Mouse (Mus musculus) duodenum, adult 2 months (tissue): ENCODE data around the gene Ifitm10. TPM values are rescaled to one million over a fixed set of nuclear protein-coding genes. Genes with fewer than 3 reads are reported as not detected.

ENCODE experiments used
- polyA plus RNA-seq: library from polyadenylated mRNA; depleted of rRNA; stranded (reverse); fragments of >200 nt; gene quantifications from 2 replicates; pipeline ENCODE4 v1.2.3, GENCODE M21; 2012; ENCODE audit warnings: low replicate concordance; rRNA removed

Gene Ifitm10
- 2.2 and 4.4 TPM in 2 replicates for polyA plus RNA-seq

GRCm38 (mm10) chr7:142373641-142374412, at the start of gene Ifitm10:
Gene Ifitm10, minus strand, starts transcription at chr7:142373753.

GRCm38 (mm10) chr7:142387419-142388148, 14.0 kb upstream of the Ifitm10 start, which contains the start of gene Ctsd:
Gene Ctsd, minus strand, starts transcription at chr7:142388038.

GRCm38 (mm10) chr7:142382567-142382966, 9.0 kb upstream of the Ifitm10 start, which contains the start of gene Gm49369:
Gene Gm49369, minus strand, starts transcription at chr7:142382667.

GRCm38 (mm10) chr7:142303249-142303648, 70.3 kb downstream of the Ifitm10 start, which contains the start of gene Krtap5-4:
Gene Krtap5-4, plus strand, starts transcription at chr7:142303549.

GRCm38 (mm10) chr7:142297018-142297417, 76.5 kb downstream of the Ifitm10 start, which contains the start of gene Krtap5-1:
Gene Krtap5-1, minus strand, starts transcription at chr7:142297118.

Other genes with a start within 250 kb of the Ifitm10 start
- not detected in 2 replicates for gene Gm39115, start 237.7 kb downstream of the Ifitm10 start, polyA plus RNA-seq
- not detected in 2 replicates for gene Gm45337, start 229.1 kb downstream of the Ifitm10 start, polyA plus RNA-seq
- gene Gm29735, start 216.6 kb downstream of the Ifitm10 start, polyA plus RNA-seq: 0.33 TPM in 1 of 2 replicates, not detected in the other
- not detected in 2 replicates for gene Gm4553, start 208.0 kb downstream of the Ifitm10 start, polyA plus RNA-seq
- gene Krtap5-2, start 197.7 kb downstream of the Ifitm10 start, polyA plus RNA-seq: not detected in 2 replicates
- gene Gm10153, start 183.4 kb downstream of the Ifitm10 start, polyA plus RNA-seq: not detected in 2 replicates
- gene Krtap5-3, start 172.4 kb downstream of the Ifitm10 start, polyA plus RNA-seq: 0.14 TPM in 1 of 2 replicates, not detected in the other
- not detected in 2 replicates for gene Gm7579, start 161.9 kb downstream of the Ifitm10 start, polyA plus RNA-seq
- gene Krtap5-5, start 143.8 kb downstream of the Ifitm10 start, polyA plus RNA-seq: 2.1 TPM in 1 of 2 replicates, not detected in the other
- gene Gm40460, start 132.7 kb downstream of the Ifitm10 start, polyA plus RNA-seq: not detected in 2 replicates
- gene Gm2431, start 115.4 kb downstream of the Ifitm10 start, polyA plus RNA-seq: not detected in 2 replicates
- gene Gm4559, start 99.4 kb downstream of the Ifitm10 start, polyA plus RNA-seq: not detected in 2 replicates
- gene Krtap5-1, start 76.6 kb downstream of the Ifitm10 start, polyA plus RNA-seq: not detected in 2 replicates
- not detected in 2 replicates for gene Krtap5-4, start 70.2 kb downstream of the Ifitm10 start, polyA plus RNA-seq
- gene Gm49369, start 8.9 kb upstream of the Ifitm10 start, polyA plus RNA-seq: not detected in 2 replicates
- gene Ctsd, start 14.3 kb upstream of the Ifitm10 start, polyA plus RNA-seq: 219 and 317 TPM in 2 replicates
- gene Syt8, start 61.1 kb upstream of the Ifitm10 start, polyA plus RNA-seq: 1.8 and 119 TPM in 2 replicates
- gene Tnni2, start 68.1 kb upstream of the Ifitm10 start, polyA plus RNA-seq: 0.20 and 1.7 TPM in 2 replicates
- 33.4 and 47.1 TPM in 2 replicates for gene Lsp1, start 87.1 kb upstream of the Ifitm10 start, polyA plus RNA-seq
- not detected in 2 replicates for gene Tnnt3, start 125.1 kb upstream of the Ifitm10 start, polyA plus RNA-seq
- gene Mrpl23, start 158.9 kb upstream of the Ifitm10 start, polyA plus RNA-seq: 2.5 and 3.5 TPM in 2 replicates